Mouse (Mus musculus): ENCODE data around the gene Bbs9. TPM values are rescaled to one million over a fixed set of nuclear protein-coding genes. Genes with fewer than 3 reads are reported as not detected.
A peak's percentile ranks its signal among the peaks of the same experiment; 100 is the strongest.

Bbs9 gene
- polyA plus RNA-seq, 1 experiment: 3.3 TPM

GRCm38 (mm10) chr9:22457142-22457835, 18.2 kb upstream of the Bbs9 start:
- no peak for TF ChIP-seq USF1 (IDR thresholded peaks at IDR 0.05; ENCODE audit: low read depth)
- no peak for TF ChIP-seq MYOD1 (IDR thresholded peaks at IDR 0.05; ENCODE audit: control insufficient read depth, insufficient read length, low read depth)
- no peak for TF ChIP-seq FOSL1 (IDR thresholded peaks at IDR 0.05; ENCODE audit: insufficient read depth, low read length, poor library complexity, severe bottlenecking)
- TF ChIP-seq MAX (IDR thresholded peaks at IDR 0.05): no peak
- no peak for TF ChIP-seq CTCF (IDR thresholded peaks at IDR 0.05; ENCODE audit: control insufficient read depth, insufficient read depth, insufficient read length)
- no peak for TF ChIP-seq MYOG (IDR thresholded peaks at IDR 0.05; ENCODE audit: control insufficient read depth, extremely low read depth, insufficient read length)
- TF ChIP-seq CEBPB (IDR thresholded peaks at IDR 0.05; ENCODE audit: low read depth): no peak
- Histone ChIP-seq H3K36me3 (ENCODE audit: control insufficient read depth, insufficient read depth) (peaks cover 40% of the 10 kb centered on the region), H3K27me3 (ENCODE audit: control insufficient read depth, insufficient read depth, insufficient read length) (no peaks in the 10 kb centered on the region), H3ac (ENCODE audit: control insufficient read depth, insufficient read length, low read depth) (no peak overlapping the region), H3K4me3 (ENCODE audit: insufficient read depth, poor library complexity, severe bottlenecking) (no peak overlapping the region), H3K79me3 (ENCODE audit: low read depth) (peaks cover 4% of the 10 kb centered on the region), H3K79me2 (ENCODE audit: control insufficient read depth, insufficient read depth) (no peaks in the 10 kb centered on the region)

DNA sequence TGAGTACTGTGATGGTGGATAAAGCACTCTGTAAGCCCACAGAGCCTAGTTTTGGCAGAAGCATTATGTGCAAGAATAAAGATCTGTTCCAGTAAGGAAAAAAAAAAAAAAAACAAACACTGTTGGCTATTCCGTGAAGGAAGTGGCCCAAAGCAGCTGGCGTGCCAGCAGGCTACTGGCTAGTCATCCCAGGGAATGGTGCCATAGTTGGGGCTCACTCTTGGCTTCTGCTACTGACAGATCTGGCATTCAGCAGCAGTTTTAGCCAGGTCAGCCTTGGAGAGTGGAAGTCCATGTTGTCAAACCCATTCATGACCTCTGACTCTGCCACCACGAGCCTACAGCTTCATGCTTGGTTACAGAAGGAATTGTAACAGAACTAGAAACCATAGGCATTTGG, 13.6 kb upstream of the Bbs9 start:
- TF ChIP-seq MYOG (IDR thresholded peaks at IDR 0.05; ENCODE audit: control insufficient read depth, extremely low read depth, insufficient read length) (no peak), FOSL1 (IDR thresholded peaks at IDR 0.05; ENCODE audit: insufficient read depth, low read length, poor library complexity, severe bottlenecking) (no peak), MYOD1 (IDR thresholded peaks at IDR 0.05; ENCODE audit: control insufficient read depth, insufficient read length, low read depth) (no peak), MAX (IDR thresholded peaks at IDR 0.05) (no peak), USF1 (IDR thresholded peaks at IDR 0.05; ENCODE audit: low read depth) (no peak), CEBPB (IDR thresholded peaks at IDR 0.05; ENCODE audit: low read depth) (no peak), CTCF (IDR thresholded peaks at IDR 0.05; ENCODE audit: control insufficient read depth, insufficient read depth, insufficient read length) (no peak)
- Histone ChIP-seq H3K4me3 (ENCODE audit: insufficient read depth, poor library complexity, severe bottlenecking) (no peak overlapping the region), H3ac (ENCODE audit: control insufficient read depth, insufficient read length, low read depth) (no peak overlapping the region), H3K79me3 (ENCODE audit: low read depth) (peaks cover 7% of the 10 kb centered on the region), H3K79me2 (ENCODE audit: control insufficient read depth, insufficient read depth) (peaks cover 12% of the 10 kb centered on the region), H3K27me3 (ENCODE audit: control insufficient read depth, insufficient read depth, insufficient read length) (no peaks in the 10 kb centered on the region), H3K36me3 (ENCODE audit: control insufficient read depth, insufficient read depth) (peaks cover 15% of the 10 kb centered on the region)

GRCm38 (mm10) chr9:22466212-22466611, 9.3 kb upstream of the Bbs9 start:
- TF ChIP-seq MYOD1 (IDR thresholded peaks at IDR 0.05; ENCODE audit: control insufficient read depth, insufficient read length, low read depth): no peak
- no peak for TF ChIP-seq MYOG (IDR thresholded peaks at IDR 0.05; ENCODE audit: control insufficient read depth, extremely low read depth, insufficient read length)
- TF ChIP-seq USF1 (IDR thresholded peaks at IDR 0.05; ENCODE audit: low read depth): no peak
- TF ChIP-seq FOSL1 (IDR thresholded peaks at IDR 0.05; ENCODE audit: insufficient read depth, low read length, poor library complexity, severe bottlenecking): no peak
- TF ChIP-seq MAX (IDR thresholded peaks at IDR 0.05): no peak
- TF ChIP-seq CEBPB (IDR thresholded peaks at IDR 0.05; ENCODE audit: low read depth): no peak
- no peak for TF ChIP-seq CTCF (IDR thresholded peaks at IDR 0.05; ENCODE audit: control insufficient read depth, insufficient read depth, insufficient read length)
- Histone ChIP-seq H3K79me3 (ENCODE audit: low read depth) (peaks cover 7% of the 10 kb centered on the region), H3K4me3 (ENCODE audit: insufficient read depth, poor library complexity, severe bottlenecking) (no peak overlapping the region), H3K27me3 (ENCODE audit: control insufficient read depth, insufficient read depth, insufficient read length) (no peaks in the 10 kb centered on the region), H3K79me2 (ENCODE audit: control insufficient read depth, insufficient read depth) (peaks cover 22% of the 10 kb centered on the region), H3K36me3 (ENCODE audit: control insufficient read depth, insufficient read depth) (peaks cover 10% of the 10 kb centered on the region), H3ac (ENCODE audit: control insufficient read depth, insufficient read length, low read depth) (no peak overlapping the region)

- Histone ChIP-seq H3K79me3 (ENCODE audit: low read depth) (peaks cover 4% of the 10 kb centered on the region), H3ac (ENCODE audit: control insufficient read depth, insufficient read length, low read depth) (peak overlapping the region; percentile 89)
- TF ChIP-seq USF1 (IDR thresholded peaks at IDR 0.05; ENCODE audit: low read depth) (no peak), CEBPB (IDR thresholded peaks at IDR 0.05; ENCODE audit: low read depth) (no peak), CTCF (IDR thresholded peaks at IDR 0.05; ENCODE audit: control insufficient read depth, insufficient read depth, insufficient read length) (no peak), MAX (IDR thresholded peaks at IDR 0.05) (no peak), FOSL1 (IDR thresholded peaks at IDR 0.05; ENCODE audit: insufficient read depth, low read length, poor library complexity, severe bottlenecking) (no peak), MYOD1 (IDR thresholded peaks at IDR 0.05; ENCODE audit: control insufficient read depth, insufficient read length, low read depth) (no peak), MYOG (IDR thresholded peaks at IDR 0.05; ENCODE audit: control insufficient read depth, extremely low read depth, insufficient read length) (no peak)
These were observed 7.9 kb upstream of the Bbs9 start for GRCm38 (mm10) chr9:22467371-22468169.

GRCm38 (mm10) chr9:22468170-22468898, 7.2 kb upstream of the Bbs9 start:
- TF ChIP-seq USF1 (IDR thresholded peaks at IDR 0.05; ENCODE audit: low read depth) (no peak), MYOG (IDR thresholded peaks at IDR 0.05; ENCODE audit: control insufficient read depth, extremely low read depth, insufficient read length) (no peak), MAX (IDR thresholded peaks at IDR 0.05) (no peak), MYOD1 (IDR thresholded peaks at IDR 0.05; ENCODE audit: control insufficient read depth, insufficient read length, low read depth) (no peak), FOSL1 (IDR thresholded peaks at IDR 0.05; ENCODE audit: insufficient read depth, low read length, poor library complexity, severe bottlenecking) (no peak), CTCF (IDR thresholded peaks at IDR 0.05; ENCODE audit: control insufficient read depth, insufficient read depth, insufficient read length) (no peak), CEBPB (IDR thresholded peaks at IDR 0.05; ENCODE audit: low read depth) (no peak)
- Histone ChIP-seq H3K27me3 (ENCODE audit: control insufficient read depth, insufficient read depth, insufficient read length) (no peaks in the 10 kb centered on the region), H3ac (ENCODE audit: control insufficient read depth, insufficient read length, low read depth) (peak overlapping the region; percentile 89), H3K36me3 (ENCODE audit: control insufficient read depth, insufficient read depth) (peaks cover 10% of the 10 kb centered on the region), H3K79me3 (ENCODE audit: low read depth) (peaks cover 4% of the 10 kb centered on the region), H3K4me3 (ENCODE audit: insufficient read depth, poor library complexity, severe bottlenecking) (peak overlapping the region; percentile 53), H3K79me2 (ENCODE audit: control insufficient read depth, insufficient read depth) (peaks cover 22% of the 10 kb centered on the region)

More at GRCm38 (mm10) chr9:22467371-22468169, 7.9 kb upstream of the Bbs9 start:
- Histone ChIP-seq H3K79me2 (ENCODE audit: control insufficient read depth, insufficient read depth) (peaks cover 22% of the 10 kb centered on the region), H3K4me3 (ENCODE audit: insufficient read depth, poor library complexity, severe bottlenecking) (peak overlapping the region; percentile 53), H3K27me3 (ENCODE audit: control insufficient read depth, insufficient read depth, insufficient read length) (no peaks in the 10 kb centered on the region), H3K36me3 (ENCODE audit: control insufficient read depth, insufficient read depth) (peaks cover 10% of the 10 kb centered on the region)
